Mouse (Mus musculus): Measurements from ENCODE around the gene Tal1.

Tal1 gene

DNA sequence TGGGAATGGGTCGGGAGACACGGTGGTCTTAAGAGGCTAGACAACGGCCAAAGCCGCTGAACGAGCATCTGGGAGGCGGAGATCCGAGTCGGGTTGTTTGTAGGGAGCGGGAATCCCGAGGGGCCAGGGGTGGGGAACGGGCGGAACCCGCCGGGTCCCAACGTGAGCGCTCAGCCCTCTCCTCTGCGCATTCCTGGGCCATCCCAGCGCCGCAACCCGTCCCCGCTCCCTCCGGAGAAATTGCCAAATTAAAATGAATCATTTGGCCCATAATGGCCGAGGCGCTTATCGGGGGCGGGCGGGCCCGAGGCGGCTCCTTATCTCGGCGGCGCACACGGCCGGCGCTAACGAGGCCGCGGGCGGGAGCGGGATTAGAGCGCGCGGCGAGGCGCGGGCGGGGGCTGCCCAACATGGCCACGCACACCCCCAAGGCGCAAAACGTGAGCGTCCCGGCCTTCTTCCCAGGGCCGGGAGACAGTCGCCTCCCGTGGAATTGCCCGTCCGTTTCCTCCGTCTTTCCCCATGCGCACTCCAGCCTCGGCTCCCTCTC, at the start of gene Tal1:
Gene Tal1, plus strand, starts transcription at position 56 of the 550 bp plus-strand sequence.
- peak; percentile 85 to 90 for DNase-seq (ENCODE audit: low spot score in 2 of 2)

GRCm38 (mm10) chr4:115014276-115014675, 42.0 kb upstream of the Tal1 start:
- no peak for DNase-seq (ENCODE audit: low spot score in 2 of 2)

DNA sequence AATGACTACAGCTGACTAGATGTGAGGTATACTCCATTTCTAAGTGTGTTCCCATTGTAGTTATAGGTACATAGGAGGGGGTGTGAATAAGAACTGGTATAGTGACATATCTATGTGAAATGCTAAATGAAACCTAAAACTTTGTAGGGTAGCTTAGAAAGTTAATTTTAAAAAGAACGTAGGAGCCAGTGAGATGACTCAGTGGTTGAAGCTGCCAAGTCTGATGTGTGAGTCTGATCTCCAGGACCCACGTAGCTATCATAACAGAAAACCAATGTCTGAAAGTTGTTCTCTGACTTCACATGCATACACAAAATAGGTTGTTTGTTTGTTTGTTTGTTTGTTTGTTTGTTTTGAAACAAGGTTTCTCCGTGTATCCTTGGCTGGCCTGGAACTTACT, 36.2 kb upstream of the Tal1 start:
- no peak for DNase-seq (ENCODE audit: low spot score in 2 of 2)

DNA sequence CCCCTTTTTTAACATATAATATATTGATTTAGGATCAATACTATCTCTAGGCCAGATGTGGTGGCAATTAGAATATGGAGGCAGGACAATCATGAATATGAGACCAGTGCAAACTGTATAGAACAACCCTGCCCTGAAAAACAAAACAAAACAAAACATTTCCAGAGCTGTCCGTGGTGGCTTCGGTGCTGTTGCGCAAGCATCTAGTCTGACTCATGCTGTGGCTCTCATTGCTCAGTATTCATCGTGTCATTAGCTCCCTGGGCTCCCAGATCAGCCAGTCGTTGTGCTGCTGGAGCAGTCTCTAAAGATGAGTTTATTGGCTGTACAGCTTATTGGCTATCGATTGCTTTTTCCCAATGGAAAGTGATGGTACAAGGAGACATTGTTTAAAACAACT, 21.2 kb upstream of the Tal1 start:
- DNase-seq (ENCODE audit: low spot score in 2 of 2), result no peak

GRCm38 (mm10) chr4:115038242-115038641, 18.0 kb upstream of the Tal1 start:
- peak in 1 of 2 experiments; percentile 67 for DNase-seq (ENCODE audit: low spot score in 2 of 2)

- DNase-seq (ENCODE audit: low spot score in 2 of 2), result no peak
Observed at GRCm38 (mm10) chr4:115045621-115046020, 10.6 kb upstream of the Tal1 start.

GRCm38 (mm10) chr4:115047750-115048149, 8.5 kb upstream of the Tal1 start:
- peak; percentile 92 to 93 for DNase-seq (ENCODE audit: low spot score in 2 of 2)

DNA sequence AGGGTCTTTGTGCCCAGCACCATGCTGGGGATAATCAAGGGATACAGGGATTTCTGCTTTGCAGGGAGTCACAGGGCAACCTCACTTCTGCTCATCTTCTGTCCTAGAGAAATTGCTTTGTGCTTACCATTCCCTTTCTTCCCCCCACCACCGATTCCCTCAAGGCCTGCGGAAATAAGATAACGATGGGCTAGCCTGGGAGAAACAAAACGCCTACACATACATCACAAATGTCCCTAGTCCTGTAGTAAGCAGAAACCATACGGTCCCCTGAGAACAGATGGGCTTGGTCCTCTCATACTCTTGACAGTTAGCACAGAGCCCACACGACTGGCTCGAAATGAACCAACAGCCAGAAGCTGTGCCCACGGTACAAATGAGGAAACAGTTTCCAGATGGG, 8.0 kb upstream of the Tal1 start:
- DNase-seq (ENCODE audit: low spot score in 2 of 2), result peak; percentile 45 to 48

DNA sequence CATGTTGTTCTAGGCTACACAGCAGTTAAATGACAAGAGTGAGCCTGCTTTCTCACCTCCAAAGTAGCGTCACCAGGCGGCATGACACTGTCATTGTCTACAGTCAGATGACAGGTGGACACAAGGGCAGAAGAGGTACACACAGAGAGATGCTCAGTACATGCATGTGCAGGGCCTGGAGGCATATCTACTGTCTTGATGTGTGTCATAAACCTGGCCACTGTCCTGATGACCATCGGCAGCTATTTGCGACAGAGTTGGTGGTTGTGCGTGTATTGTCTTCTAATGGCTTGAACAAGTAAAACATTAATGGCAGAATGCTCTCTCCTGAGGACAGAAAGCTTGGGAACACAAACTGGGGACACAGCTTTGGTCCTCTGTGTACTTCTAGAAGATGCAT, 5.0 kb upstream of the Tal1 start:
- DNase-seq (ENCODE audit: low spot score in 2 of 2), result no peak

GRCm38 (mm10) chr4:115052343-115053005, 3.8 kb upstream of the Tal1 start:
- peak; percentile 58 to 64 for DNase-seq (ENCODE audit: low spot score in 2 of 2)

DNA sequence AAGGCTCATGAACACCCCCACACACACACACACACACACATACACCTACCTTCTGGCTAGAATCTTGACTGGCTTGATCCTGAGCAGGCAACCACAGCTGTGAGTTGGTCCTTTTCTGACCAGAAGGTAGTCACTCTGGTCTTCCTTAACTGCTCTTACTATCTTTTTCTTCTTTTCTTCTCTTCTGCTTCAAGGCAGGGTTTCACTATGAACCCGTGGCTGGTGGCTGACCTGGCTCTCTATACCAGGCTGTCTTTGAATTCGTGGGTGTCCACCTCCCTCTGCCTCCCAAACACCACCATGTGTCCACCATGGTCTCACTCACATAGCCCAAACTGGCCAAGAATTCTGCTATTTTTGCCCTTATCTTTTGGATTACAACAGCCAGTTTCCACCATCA, 1.2 kb upstream of the Tal1 start:
- DNase-seq (ENCODE audit: low spot score in 2 of 2), result no peak

- DNase-seq (ENCODE audit: low spot score in 2 of 2), result no peak
Observed at GRCm38 (mm10) chr4:115055691-115056090, 535 bp upstream of the Tal1 start.

DNA sequence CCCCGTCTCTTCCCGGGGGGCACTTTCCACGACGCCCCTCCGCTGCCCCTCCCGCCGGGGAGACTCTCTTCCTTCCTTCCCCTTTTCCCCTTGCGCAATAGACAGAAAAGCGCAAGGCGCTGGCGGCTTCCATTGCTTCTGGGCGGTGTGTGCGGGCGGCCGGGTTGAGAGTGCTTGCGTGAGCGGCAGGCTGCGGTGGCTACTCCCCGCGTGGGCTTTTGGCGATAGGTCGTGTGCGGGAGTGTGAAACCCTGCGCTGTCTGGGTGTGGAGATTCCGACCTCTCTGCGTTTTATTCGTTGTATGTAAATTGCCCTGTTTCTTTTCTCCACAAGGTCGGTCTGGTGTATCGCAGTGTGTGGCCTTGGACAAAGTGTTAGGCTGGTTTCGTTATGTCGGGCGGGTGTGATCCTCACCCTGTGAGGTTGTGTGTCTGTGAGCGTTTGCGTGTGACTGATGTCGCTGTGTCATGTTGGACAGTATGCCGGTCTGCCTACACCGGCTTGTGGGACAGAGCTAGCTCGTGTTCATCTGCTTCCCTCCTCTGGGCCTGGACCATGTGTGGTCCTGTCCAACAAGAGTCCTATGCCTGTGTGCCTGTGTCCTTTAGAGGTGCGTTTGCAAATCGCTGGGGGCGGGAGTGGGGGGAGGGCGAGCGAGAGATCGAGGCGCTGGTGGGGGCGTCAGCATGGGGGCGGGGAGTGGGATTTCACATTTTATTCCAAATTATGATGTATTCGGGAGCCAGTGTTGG, 871 bp downstream of the Tal1 start:
- DNase-seq (ENCODE audit: low spot score in 2 of 2), result peak; percentile 66 to 76

- DNase-seq (ENCODE audit: low spot score in 2 of 2), result peak; percentile 67 to 71
Observed at GRCm38 (mm10) chr4:115057674-115058316, 1.6 kb downstream of the Tal1 start.

- DNase-seq (ENCODE audit: low spot score in 2 of 2), result peak; percentile 47 to 57
Observed at GRCm38 (mm10) chr4:115058317-115058761, 2.1 kb downstream of the Tal1 start.

GRCm38 (mm10) chr4:115058871-115059590, 2.8 kb downstream of the Tal1 start:
- DNase-seq (ENCODE audit: low spot score in 2 of 2), result peak; percentile 68 to 74

GRCm38 (mm10) chr4:115059871-115060270, 3.6 kb downstream of the Tal1 start:
- peak; percentile 47 to 58 for DNase-seq (ENCODE audit: low spot score in 2 of 2)

DNA sequence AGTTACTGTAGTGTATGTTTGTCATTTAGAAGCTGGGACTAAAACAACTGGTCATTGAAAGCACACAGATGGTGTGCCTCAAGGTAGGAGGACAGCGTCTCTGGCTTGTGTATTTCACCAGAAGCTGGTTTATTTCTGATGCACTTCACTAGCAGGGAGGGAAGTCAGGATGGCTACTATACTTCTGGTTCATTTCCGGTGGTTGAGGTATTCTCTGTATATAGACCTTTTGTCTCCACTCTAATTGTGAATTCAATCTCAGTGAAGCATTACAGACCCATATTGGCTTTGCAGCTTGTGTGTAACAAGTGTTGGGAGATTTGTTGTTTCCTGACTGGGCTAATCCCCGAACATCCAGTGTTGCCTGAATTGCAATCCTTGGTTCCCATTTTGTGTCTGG, 4.5 kb downstream of the Tal1 start:
- DNase-seq (ENCODE audit: low spot score in 2 of 2), result no peak

DNA sequence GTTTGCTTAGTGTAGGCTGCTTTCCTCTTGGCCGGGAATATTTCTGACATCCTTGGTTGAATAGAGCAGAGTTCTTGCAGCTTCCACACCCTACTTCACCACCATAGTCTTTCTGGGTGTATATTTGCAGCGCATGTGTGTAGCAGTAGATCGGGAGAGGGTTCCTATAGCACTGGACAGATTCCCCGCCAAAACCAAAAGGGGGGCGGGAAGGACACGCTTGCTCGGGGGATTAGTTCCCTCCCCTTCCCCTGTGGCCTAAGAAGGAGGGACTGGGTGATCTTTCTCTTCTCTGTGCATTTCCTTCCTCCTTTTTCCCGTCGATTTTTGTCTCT, 6.3 kb downstream of the Tal1 start:
- DNase-seq (ENCODE audit: low spot score in 2 of 2), result no peak

DNA sequence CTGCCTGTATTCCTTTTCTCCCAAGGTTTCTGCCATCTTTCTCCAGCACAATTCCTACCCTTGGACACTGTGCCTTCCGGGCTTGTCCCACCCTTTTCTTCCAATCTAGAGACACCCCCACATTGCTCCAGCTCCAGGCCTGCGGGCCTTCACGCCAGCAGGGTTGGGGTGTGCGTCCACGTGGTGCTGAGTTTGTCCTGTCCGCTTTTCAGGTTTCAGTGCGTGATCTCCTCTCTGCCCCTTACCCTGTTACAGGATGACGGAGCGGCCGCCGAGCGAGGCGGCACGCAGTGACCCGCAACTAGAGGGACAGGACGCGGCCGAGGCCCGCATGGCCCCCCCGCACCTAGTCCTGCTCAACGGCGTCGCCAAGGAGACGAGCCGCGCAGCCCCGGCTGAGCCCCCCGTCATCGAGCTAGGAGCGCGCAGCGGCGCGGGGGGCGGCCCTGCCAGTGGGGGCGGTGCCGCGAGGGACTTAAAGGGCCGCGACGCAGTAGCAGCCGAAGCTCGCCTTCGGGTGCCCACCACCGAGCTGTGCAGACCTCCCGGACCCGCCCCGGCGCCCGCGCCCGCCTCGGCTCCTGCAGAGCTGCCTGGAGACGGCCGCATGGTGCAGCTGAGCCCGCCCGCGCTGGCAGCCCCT, 6.8 kb downstream of the Tal1 start:
- peak in 1 of 2 experiments; percentile 63 for DNase-seq (ENCODE audit: low spot score in 2 of 2)

DNA sequence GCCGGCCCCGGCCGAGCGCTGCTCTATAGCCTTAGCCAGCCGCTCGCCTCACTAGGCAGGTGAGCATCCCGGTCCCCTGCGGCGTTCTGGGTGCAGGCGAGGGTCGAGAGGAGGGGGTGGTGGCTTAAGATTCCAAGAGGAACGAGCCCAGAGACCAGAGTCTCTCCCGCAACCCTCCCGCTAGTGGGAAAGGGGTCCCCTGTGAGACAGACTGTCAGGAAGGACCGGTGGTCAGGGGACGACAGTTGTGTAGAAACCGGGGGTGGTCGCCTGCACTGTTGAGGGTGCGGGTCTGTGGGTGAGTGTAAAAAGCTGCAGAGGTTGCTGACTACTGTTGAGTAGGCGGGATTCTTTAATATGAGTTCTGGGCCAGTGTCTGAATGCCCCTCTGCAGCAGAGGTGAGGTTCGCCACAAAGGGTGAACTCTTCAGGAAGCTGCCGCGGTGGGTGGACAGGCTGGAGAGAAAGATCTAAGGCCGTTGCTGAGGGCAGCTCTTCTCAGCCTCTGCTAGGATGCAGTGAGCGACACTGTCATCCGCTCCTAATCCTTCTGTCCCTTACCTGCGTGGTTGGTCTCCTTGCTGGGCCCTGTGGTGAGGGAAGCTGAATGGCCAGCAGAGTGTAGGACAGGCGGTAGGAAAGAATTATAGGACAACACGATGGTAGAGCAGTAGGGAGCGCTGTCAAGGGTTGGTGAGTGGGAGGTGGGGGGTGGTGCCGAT, 7.5 kb downstream of the Tal1 start:
- no peak for DNase-seq (ENCODE audit: low spot score in 2 of 2)
